Mouse (Mus musculus) urinary bladder, postnatal 14 days (tissue): ENCODE data around the gene Slx4ip.
"Not testable (repeated sequence)": the region's sequence is repeated elsewhere in the genome, so short reads cannot be mapped to it uniquely, and the experiment has no call there.

Source experiments
- DNase-seq: peaks from one replicate; pipeline ENCODE4 v3.0.0; 2021; ENCODE audit warnings: low spot score

The Slx4ip gene

DNA sequence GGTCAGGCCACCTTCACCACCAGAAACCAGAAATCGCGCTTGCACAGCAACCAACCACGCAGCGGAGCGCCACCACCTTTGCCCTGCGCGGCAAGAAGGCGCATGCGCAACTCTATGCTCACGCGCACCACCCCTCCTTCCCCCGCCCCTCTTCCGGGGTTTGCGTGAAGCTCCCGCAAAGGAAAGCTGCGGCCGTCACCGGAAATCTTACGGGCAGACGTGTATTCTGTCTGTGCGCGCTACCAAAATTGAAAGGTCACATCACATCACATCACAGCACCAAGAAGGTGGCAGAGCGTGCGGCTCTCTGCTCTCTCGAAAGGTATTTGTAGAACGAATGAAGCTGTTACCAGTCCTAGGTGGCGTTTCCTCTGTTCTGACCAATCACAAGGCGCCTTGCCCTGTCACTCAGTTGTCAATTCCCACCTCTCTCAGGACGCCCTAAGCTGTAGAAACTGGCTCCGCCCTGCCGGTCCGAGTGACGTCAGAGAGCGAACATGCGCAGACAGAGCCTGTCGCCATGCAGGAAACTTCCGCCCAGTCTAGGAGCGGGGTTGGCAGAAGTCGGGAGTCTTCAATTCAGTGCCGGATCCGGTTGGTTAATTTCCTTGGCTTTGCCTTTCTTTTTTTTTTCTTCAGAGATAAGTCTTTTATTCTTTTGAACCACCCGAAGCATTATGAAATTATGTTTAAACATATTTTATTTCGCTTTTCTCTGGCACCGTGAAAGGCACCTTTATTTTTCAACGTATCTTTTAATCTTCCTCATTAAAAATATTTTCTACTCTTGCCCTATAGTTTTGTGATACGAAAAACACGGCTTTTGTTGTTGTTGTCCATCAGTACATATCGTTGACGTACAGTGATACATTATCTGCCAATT lies at the start of gene Slx4ip, which contains the start of the genes AL731706.1 and Mkks:
Gene Slx4ip, plus strand, starts transcription at position 151 of the 883 bp plus-strand sequence.
Gene AL731706.1, minus strand, starts transcription at position 322 of the 883 bp plus-strand sequence.
Gene Mkks, minus strand, starts transcription at position 322 of the 883 bp plus-strand sequence.
- peak; percentile 99 for DNase-seq

- DNase-seq: no peak
Observed at GRCm38 (mm10) chr2:136850366-136850765, 40.7 kb upstream of the Slx4ip start.

DNA sequence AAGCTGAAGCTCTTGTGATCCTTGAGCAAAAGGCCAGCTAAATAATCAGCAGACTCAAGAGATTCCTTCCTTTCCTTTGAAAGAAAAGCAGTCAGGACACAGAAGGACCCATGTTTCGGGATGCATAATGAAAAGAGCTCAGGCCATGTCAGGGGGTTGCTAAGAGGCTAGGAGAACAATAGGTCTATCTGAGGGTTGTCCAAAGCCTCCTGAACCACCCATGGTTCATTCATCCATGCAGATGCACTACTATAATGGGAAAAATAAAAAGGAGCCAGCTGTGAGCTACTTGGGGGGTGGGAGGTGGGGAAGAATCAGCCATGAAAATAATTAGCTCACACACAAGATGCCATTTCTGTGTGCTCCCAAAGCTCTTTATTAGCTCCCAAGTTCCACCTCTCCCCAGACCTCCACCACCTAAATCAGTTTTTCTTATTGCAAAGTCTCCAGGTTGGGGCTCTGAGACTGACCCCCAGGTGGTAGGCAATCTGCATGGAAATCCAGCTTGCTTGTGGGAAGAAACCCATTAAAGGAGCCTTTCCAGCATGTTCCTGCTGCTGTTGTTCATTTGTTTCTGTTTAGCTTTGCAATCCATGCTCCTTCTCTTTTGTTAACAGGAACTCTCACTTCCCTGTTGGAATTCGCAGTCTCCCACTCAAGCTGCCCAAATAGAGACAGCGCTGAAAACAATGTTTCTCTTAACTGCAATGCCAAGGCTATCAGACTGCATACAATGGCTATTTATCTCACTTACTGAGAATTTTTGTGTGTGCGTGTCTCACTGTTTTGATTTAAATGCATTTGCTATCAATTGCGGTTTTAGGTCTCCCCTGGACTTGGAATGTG lies 36.3 kb upstream of the Slx4ip start:
- no peak for DNase-seq

DNA sequence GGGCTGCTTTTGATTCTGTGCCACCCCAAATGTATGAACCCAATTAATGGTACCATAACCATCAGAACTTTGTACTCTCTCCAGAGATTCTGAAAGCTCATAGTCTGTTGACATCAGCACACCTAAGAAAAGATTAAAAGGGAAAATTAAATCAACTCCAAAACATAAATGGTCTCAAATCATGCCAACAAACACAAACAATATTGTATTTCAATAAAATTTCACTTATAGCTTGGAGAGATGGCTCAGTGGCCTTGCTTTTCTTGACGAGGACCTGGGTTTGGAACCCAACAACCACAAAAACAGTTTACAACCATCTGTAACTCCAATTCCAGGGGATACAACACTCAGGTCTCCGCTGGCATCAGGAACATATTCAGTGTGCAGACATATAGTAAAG lies 5.4 kb upstream of the Slx4ip start, which contains the start of gene AL731706.2:
Gene AL731706.2, minus strand, starts transcription at position 101 of the 400 bp plus-strand sequence.
- DNase-seq: no peak

DNA sequence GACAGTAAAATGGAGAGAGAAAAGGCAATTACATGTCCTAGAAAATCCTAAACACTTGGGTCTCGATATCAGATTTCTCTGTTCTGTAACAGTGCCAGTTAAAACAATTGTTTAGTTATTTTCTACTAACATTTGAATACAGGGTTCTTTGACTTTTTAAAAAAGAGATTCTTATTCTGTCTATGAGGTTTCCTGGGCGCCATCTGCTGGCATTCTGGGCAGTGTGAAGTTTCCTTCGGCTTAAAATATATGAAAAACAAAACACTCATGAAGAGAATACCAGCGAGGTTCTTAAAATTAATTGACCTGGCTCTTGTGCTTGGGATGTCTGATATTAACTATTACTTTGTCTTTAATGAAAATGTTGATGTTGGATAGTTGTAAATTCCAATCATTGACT lies 4.2 kb upstream of the Slx4ip start:
- peak; percentile 14 for DNase-seq

GRCm38 (mm10) chr2:136890716-136891067 lies 326 bp upstream of the Slx4ip start:
- DNase-seq: not testable (repeated sequence)

DNA sequence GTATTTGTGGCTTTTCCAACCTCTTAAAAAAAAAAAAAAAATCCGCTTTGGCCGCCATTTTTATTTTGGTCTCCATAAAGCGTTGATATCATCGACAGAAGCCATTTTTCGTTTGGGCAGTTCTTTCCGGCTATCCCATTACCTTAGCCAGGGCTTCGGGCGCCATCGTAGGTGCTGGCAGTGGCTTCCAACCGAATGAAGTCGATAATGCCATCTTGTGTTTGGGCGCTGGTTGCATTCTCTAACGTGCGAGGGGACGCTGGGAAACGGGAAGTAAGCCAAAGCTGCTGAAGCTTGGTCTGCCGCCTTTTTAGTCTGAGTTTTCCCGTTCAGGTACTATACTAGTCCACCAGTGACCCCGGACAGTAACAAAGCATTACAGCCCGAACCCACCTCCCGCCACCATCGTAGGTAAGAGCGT lies 943 bp downstream of the Slx4ip start:
- DNase-seq: peak; percentile 94

DNA sequence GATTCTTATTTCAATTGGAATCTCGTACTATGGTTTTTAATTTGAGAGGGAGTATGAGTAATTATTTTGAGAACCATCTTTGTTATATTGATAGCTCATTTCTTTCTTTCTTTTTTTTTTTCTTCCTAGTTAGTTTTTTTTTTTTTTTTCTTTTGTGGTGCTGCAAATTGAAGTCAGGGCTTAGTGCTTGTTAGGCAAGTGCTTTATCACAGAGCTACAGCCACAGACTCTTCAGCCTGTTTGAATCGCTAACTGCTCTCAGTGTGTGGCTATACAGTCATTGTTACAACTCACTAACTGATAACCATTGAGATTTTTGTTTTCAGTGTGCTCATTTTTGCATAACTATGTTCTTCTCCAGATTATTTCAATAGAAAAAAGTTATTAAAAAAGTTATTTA lies 3.5 kb downstream of the Slx4ip start:
- no peak for DNase-seq

DNA sequence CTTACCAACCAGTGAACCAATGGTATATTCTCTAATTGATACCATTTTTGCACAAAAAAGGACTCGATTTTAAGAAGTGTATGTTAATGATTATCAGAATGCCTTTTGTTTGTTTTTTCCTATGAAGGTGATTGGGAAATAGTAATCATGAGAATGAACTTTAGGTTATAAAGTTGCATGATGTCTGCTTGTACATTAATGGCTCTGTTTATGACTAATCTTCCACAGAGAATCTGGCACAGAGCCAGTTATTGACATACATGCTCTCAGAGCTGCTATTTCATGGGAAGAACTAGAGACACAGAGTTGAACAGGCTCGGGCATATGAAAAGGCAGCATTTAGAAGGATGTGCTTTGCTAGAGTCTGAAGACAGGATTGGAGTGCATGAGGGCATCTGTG lies 5.1 kb downstream of the Slx4ip start:
- DNase-seq: no peak

- DNase-seq: no peak
Observed at GRCm38 (mm10) chr2:136908596-136908995, 17.6 kb downstream of the Slx4ip start.

DNA sequence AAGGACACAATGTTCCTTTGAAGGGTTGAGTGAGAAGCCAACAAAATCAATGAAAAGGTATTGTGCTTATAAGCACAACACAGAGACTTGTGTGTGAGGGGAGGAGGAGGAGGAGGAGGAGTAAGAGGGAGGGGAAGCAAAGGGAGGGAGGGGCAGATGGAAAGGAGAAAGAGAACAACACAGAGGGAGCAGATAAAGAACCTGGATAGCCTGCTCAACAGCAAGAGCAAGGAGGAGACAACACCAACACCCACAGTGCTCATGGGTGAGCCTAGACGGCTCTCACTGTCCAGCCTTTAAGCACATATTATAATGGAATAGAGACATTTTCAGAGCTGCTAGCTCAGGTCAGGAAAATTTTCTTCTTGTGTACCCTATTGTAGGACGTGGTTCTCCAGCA lies 18.3 kb downstream of the Slx4ip start:
- no peak for DNase-seq

- no peak for DNase-seq
Observed at GRCm38 (mm10) chr2:136911958-136912411, 21.0 kb downstream of the Slx4ip start.

DNA sequence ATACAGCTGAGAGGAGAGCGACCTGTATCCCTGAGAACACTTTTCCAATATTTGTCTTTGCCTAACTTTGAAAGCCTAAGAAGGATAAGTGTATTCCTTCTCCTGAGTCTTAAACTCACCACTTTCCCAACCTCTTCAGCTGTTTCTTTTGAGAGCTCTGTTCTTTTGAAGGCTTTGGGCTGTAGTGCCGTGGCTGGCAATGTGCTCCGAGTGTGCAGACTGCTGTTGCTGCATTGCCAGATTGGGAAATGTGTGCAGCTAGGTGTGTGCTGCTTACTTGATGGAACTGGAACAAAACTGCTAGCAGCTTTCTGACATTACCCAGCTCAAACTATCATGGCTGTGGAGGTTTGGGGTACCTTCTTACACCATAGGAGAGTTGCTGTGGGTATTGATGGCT lies 22.0 kb downstream of the Slx4ip start:
- no peak for DNase-seq

DNA sequence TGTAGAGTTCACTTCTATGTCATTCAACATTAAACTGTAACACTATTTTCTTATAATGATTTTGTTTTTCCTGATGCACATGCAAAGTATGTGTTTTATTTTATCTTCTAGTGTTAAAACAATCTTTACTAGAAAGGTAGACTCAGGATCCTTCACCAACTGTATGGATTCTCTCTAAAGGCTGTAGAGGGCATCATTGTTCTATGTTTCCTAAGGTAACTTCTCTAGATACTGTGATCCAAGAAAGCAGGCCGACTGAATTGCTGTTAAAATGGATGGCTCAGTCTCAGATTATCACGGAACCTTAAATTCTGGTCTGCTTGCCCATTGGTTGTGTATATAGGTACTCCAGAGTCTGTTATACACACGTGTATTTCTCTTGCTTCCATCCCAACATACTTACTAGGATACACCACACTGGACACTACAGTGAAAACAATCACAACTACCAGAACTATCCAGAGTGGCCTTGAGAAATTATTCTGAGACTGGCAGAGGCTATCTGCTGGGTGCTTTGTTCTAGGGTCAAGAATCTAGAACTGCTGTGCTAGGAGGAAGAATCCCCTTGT lies 23.4 kb downstream of the Slx4ip start:
- no peak for DNase-seq

GRCm38 (mm10) chr2:136919433-136919832 lies 28.4 kb downstream of the Slx4ip start:
- peak; percentile 88 for DNase-seq

- peak; percentile 5 for DNase-seq
Observed at GRCm38 (mm10) chr2:136920257-136920993, 29.4 kb downstream of the Slx4ip start.

- DNase-seq: peak; percentile 34
Observed at GRCm38 (mm10) chr2:136921003-136921408, 30.0 kb downstream of the Slx4ip start.

- no peak for DNase-seq
Observed at GRCm38 (mm10) chr2:136936391-136937288, 45.6 kb downstream of the Slx4ip start.

- no peak for DNase-seq
Observed at GRCm38 (mm10) chr2:136938249-136938648, 47.2 kb downstream of the Slx4ip start.

DNA sequence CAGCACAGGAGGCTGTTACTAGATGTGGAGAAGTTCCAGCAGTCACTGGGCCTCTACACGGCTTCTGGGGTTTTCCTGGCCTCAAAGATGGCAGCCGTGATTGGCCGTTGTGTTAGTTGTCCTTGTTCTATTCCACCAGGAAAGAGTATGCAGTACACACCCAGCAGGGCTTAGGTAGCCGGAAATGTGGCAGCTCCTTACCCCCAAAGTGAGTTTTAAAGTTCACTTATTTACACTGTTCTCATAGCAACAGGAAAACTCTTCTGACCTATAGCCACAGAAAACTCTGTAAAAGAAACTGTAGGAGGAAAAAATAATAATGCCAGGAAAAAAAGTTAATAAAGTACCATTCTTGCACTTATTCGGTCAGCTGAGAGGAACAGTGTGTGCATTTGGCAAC lies 55.3 kb downstream of the Slx4ip start:
- DNase-seq: no peak
